11 mouse cellular contexts compared by ENCODE assay signal in the genomic region with DNA sequence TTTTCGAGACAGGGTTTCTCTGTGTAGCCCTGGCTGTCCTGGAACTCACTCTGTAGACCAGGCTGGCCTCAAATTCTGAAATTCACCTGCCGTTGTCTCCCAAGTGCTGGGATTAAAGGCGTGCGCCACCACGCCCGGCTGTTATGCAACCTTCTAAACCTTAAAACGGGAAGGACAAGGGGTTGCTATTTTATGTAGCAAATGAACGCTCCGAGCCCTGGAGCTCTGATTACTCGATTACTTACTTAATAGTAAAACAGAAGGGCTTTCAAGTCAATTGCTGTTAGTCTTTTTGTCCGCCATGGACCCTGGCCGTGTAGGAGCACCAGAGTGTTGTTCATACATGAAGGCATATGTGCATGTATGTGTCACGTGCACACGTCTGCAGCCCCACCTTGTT.
"Had no signal": no experiment of that assay in that cellular context is flagged by ENCODE, and none has a peak within 500 bp of the region (broad histone marks: within the 10 kb centered on the region; RNA-seq: fewer than 3 reads in every experiment).

No protein-coding gene starts in this region.

- DNase-seq: kidney, adult 8-10 months; lung, postnatal 14 days; right cerebral cortex, postnatal 14 days; thymus, postnatal 4 days had no signal

- H3K4me3 ChIP-seq: left cerebral cortex, adult 2 months; liver, embryonic 12.5 days; lung, embryonic 15.5 days; midbrain, embryonic 12.5 days; stomach, embryonic 15.5 days had no signal

- H3K27ac ChIP-seq: left cerebral cortex, adult 2 months; liver, embryonic 12.5 days; lung, embryonic 15.5 days; macrophage; midbrain, embryonic 12.5 days; stomach, embryonic 15.5 days had no signal

- H3K9ac ChIP-seq: liver, embryonic 12.5 days; lung, embryonic 15.5 days; midbrain, embryonic 12.5 days; stomach, embryonic 15.5 days had no signal

- H3K36me3 ChIP-seq: liver, embryonic 12.5 days; lung, embryonic 15.5 days; midbrain, embryonic 12.5 days; stomach, embryonic 15.5 days had no signal

- ATAC-seq: midbrain, embryonic 16.5 days had no signal

- H3K27me3 ChIP-seq: liver, embryonic 12.5 days; lung, embryonic 15.5 days; stomach, embryonic 15.5 days had no signal

- H3K9me3 ChIP-seq: liver, embryonic 12.5 days; lung, embryonic 15.5 days; midbrain, embryonic 12.5 days; stomach, embryonic 15.5 days had no signal

- H3K4me2 ChIP-seq: liver, embryonic 12.5 days; lung, embryonic 15.5 days; midbrain, embryonic 12.5 days; stomach, embryonic 15.5 days had no signal
